Comparison of ENCODE assay signal across 21 mouse cellular contexts in the genomic region with DNA sequence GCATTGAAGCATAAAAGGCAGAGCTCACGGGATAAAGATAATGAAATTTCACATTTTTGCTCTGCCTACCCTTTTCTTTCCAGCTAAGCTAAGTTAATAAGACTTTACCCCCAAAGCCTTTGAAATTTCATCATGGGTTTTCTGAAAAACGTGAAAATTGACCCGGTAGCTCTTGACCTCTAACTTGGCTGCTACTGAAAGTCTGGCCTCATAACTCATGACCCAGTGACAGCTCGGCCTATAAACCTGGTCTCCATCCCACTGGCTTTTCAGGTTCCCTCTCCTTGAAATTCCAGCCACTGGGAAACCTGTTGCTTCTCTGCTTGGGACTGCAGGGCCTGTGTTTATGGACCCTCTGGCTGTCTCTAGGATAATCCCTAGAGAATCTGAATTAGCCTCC.
"Had no signal": no experiment of that assay in that cellular context is flagged by ENCODE, and none has a peak within 500 bp of the region (broad histone marks: within the 10 kb centered on the region; RNA-seq: fewer than 3 reads in every experiment).

No protein-coding gene starts in this region.

- H3K36me3 ChIP-seq: intestine, embryonic 15.5 days; limb, embryonic 12.5 days; limb, embryonic 15.5 days; liver, embryonic 13.5 days; midbrain, embryonic 12.5 days; midbrain, embryonic 15.5 days had no signal

- H3K9me3 ChIP-seq: intestine, embryonic 15.5 days; limb, embryonic 12.5 days; limb, embryonic 15.5 days; liver, embryonic 13.5 days; midbrain, embryonic 12.5 days; midbrain, embryonic 15.5 days had no signal

- DNase-seq: kidney, adult 11 months; kidney, adult 8-10 months; kidney, postnatal 14 days; layer of hippocampus, adult 9-11 months; liver, embryonic 13.5 days; lung, adult 2 months; lung, postnatal 14 days; lung, postnatal 4 days; right cerebral cortex, adult 18-20 months; right cerebral cortex, postnatal 14 days; right cerebral cortex, postnatal 4 days; thymus, adult 2 months; thymus, postnatal 14 days had no signal

- H3K9ac ChIP-seq: intestine, embryonic 15.5 days; limb, embryonic 12.5 days; limb, embryonic 15.5 days; liver, embryonic 13.5 days; midbrain, embryonic 12.5 days; midbrain, embryonic 15.5 days had no signal

- H3K4me3 ChIP-seq: intestine, embryonic 15.5 days; layer of hippocampus, adult 2 months; limb, embryonic 12.5 days; limb, embryonic 15.5 days; liver, embryonic 13.5 days; midbrain, embryonic 12.5 days; midbrain, embryonic 15.5 days; myocyte had no signal

- H3K4me1 ChIP-seq: intestine, embryonic 15.5 days; limb, embryonic 12.5 days; limb, embryonic 15.5 days; liver, embryonic 13.5 days; midbrain, embryonic 12.5 days; midbrain, embryonic 15.5 days had no signal

- H3K27me3 ChIP-seq: intestine, embryonic 15.5 days; limb, embryonic 12.5 days; limb, embryonic 15.5 days; liver, embryonic 13.5 days; midbrain, embryonic 12.5 days; midbrain, embryonic 15.5 days had no signal

- H3K27ac ChIP-seq: intestine, embryonic 15.5 days; layer of hippocampus, adult 2 months; limb, embryonic 12.5 days; limb, embryonic 15.5 days; liver, embryonic 13.5 days; midbrain, embryonic 12.5 days; midbrain, embryonic 15.5 days; stomach, postnatal 0 days had no signal
